Mouse (Mus musculus) ZHBTc4 (cell line): Measurements from ENCODE around the gene Clec1a.
A peak's percentile ranks its signal among the peaks of the same experiment; 100 is the strongest.
"Not testable (repeated sequence)": the region's sequence is repeated elsewhere in the genome, so short reads cannot be mapped to it uniquely, and the experiment has no call there.

ENCODE experiments used
- DNase-seq: peaks from one replicate; pipeline ENCODE4 v3.0.0-alpha.2; 2011; ENCODE audit warnings: low read depth, low spot score

The Clec1a gene

DNA sequence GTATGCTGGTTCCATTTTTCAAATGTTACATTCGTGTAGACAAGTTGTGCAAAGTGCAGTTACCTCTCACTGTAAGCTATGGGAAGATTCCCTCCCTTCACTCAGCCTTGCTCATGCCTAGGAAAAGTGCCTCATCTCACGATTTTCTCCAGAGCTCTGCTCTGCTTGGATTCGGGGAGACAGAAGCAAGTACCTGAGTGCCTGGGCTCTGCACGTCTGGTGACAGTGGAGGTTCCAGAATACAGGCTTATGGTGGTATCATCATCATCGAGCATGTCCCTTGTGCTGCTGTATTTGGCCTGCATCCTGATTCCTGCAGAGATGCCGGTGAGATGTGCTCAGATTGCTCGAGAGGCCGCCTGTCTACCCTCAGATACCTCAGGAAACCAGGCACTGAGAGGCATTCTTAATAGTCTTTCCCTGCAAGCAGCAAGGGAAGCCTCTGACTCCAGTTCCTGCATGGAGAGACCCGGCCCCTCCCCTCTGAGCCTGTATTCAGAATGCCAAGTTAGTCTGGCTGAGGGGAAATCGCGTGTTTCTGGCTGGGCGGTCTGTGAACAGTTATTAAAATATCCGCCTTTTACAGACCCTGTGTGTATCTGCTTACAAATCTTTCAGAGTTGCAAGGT is at the start of gene Clec1a:
Gene Clec1a, minus strand, starts transcription at position 590 of the 629 bp plus-strand sequence.
- DNase-seq = peak; percentile 7

DNA sequence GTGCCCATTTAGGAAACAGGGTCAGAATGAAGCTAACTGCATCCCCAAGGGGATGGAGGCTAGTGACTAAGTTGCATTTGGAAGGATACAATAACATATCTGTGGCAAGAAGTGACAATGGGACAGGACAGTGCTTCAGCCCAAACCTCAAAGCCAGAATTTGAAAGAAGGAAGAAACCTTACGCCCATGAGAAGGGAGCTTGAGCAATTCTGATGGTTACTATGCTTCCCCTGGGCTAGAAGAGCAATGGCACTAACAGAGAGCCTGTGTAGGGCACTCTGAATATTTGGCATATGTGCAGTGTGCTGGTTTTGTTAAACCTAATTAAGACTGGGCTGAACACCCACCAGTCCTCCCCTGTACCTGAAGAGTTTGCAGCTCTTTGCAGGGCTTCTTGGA is 47.7 kb upstream of the Clec1a start:
- DNase-seq = not testable (repeated sequence)

DNA sequence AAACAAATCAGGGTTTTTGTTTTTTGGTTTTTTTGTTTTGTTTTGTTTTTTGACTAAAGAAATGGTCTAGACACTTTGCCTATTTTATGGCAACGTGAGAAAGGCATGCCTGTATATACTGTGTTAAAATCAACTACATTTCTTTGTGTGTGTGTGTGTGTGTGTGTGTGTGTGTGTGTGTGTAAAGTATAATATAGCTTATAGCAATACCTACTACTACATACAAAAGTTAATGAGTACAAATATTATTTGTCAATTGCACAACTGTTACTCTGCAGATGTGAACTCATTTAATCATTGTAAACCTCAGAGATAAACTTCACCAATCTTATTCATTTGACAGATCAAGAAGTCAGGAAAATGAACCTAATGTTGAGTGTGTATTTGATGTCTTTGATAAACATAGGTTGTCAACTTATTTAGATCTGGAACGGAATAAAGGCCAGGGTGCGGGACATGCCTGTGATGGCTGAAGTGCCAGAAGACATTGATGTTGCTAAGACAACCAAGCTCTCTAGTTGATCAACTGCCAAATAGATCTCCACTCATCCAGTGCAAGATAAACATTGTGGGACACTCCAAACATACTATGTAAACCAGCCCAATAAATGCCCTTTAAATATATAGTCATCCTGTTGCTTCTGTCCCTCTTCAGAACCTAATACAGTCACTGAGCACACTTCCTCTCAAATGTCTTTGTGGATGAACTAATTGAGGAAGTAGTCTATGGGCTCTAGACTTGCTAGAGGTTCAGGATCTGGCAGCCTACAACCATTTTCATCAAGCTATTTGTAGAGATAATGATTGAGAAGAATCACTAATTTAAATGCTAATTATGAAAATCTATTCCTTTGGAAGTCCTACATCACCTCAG is 45.8 kb upstream of the Clec1a start:
- no peak for DNase-seq

DNA sequence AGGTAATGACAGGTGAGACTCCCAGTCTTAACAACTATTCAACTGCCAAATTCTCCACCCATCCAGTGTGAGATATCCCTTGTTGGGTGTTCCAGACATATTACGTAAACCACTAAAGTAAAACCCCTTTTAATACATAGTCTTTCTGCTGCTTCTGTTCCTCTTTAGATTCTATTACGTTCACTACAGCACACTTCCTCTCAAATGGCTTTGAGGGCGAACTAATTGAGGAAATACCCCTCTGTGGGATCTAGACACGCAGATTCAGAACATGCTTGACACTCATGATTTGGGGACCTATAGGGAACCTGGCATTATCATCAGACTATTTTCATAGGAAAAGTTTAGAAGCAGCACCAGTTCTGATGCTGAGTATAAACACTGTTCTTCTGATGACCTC is 43.1 kb upstream of the Clec1a start:
- no peak for DNase-seq

DNA sequence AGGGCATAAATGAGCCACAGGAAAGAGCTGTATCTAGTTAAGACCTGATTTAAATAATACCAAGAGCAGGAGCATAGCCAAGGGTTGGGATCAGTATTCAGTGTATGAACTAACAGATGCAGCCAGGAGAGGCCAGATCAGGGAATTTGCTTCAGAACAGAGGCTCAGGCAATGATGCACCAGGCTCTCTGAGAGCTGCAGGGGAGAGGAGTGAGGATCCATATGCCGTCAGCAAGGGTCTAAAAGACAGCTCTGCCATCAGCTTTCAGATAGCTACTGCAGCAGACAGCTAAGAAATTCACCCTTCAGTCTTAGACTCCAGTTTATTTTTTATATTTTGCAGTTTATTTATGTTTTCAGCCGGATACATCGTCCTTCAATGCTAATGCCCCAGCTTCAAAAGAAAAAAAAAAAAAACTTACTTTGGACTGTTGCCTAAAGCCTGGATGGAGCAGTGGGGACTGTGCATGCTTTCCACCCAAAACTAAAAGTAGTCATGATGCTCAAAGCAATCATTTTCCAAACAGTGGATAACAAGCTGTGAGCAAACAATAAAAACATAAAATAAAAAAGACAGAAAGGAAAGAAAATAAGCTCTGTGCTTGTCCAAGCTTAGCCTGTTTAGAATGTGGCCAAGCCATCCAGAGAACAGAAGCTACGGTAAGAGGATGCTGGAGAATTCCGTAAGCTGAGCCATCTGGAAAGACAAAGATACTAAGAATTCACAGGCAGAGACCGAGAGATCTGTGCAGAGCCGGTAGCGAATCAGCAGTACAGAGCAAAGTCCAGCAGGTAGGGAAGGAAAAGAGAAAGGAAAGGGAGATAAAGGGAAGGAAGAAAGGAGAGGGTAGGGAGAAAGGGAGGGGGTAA is 28.5 kb upstream of the Clec1a start:
- DNase-seq = no peak

DNA sequence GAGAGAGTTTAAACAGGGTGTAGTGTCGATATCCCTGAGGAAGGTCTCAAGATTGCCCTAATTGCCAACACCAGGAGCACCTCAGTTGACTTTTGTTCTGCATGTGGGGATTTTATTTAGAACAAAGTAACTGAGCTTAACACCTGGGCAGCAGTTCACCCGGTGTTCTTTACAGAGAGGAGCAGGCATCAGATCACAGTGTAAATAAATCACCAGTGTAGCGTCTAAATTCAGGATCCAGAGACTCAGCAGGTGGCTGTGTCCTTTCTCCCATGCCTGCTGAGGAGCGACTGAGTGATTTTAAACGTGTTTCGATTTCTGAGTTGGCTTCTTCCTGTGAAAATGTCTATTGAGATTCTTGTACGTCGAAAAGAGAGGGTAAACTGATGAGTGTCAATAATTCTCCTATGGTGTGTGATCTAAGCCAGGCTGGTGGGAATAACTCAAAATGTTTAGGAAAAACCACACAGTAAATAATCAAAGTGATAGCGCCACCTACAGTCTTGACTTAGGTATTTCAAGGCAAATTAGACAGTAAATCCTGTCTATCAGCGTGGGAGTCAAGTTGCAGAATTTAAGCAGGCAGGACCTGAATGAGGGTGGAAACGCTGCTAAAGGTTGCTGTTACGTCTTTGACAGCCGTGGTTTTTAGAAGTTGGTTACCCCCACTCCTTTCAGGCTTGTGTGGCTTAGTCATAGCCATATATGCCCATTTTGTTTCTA is 24.8 kb upstream of the Clec1a start:
- DNase-seq = peak; percentile 47

DNA sequence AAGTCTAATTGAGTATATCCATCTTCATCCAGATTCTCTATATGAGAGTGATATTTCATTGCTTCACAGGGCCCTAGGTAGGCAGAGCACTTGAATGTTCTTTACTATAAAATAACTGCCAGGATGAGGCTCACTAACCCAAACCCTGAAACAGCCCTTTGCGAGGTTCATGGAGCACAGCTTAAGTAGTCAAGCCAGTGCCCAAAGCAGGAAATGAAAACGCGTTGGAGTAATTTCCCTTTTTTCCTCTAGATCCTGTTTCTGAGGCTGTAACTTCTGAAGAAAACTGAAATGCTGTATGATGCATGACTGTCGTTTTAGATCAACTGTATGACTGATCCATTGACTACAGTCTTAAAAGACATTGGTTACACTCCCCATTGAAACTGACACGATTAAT is 20.8 kb upstream of the Clec1a start:
- no peak for DNase-seq

DNA sequence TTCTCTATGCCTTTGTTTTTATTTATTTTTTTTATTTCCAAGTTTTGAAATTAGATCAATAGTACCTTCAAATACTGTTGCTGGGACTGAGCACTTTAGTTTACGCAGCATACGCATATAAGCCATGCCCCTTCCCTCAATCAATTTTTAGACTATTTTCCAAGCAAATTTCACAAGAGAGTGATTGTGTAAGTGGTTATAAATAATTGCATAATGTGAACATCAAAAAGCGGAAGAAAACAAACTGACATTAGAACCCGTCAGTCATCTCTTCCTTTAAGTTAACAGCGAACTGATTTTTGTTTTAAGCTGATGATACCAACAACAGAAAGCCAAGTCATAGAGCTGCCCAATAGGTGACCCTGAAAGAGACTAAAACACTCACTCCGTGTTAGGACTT is 19.6 kb upstream of the Clec1a start:
- DNase-seq = no peak

DNA sequence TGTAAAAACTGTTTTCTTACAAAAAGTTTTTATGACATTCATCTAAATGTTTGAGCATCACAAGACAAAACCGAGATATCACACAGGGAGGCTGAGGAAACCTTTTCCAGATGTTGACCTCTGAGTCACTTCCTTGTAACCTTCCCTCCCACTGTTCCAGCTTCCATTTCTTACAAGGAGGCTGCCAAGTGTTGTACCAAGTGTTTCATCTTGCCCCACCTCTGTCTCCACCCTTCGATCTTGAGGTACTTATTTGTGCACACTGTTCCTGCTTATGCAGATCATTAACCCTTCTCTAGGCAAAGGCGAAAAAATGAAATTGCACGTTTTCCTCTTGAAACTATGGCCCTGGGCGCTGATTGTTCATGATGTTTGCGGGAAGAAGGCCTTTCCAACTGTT is 2.1 kb downstream of the Clec1a start:
- DNase-seq = no peak

DNA sequence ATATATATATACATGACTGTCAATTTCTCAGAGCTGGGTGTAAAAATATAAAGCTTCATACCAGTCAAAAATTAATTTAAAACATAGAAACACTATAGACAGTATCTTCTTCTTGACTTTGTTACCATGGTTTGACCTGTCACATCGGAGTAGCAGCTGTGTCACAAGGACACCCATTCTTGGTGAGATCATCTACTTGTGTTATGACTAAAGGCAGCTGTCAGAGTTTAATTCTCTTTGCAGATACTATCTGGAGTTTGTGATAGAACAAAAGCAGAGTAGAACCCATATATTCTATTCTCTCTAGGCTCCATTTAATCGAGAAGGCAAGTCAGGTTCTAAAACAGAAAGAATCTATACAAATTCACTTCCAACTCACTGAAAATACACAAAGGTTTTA is 13.8 kb downstream of the Clec1a start:
- no peak for DNase-seq

DNA sequence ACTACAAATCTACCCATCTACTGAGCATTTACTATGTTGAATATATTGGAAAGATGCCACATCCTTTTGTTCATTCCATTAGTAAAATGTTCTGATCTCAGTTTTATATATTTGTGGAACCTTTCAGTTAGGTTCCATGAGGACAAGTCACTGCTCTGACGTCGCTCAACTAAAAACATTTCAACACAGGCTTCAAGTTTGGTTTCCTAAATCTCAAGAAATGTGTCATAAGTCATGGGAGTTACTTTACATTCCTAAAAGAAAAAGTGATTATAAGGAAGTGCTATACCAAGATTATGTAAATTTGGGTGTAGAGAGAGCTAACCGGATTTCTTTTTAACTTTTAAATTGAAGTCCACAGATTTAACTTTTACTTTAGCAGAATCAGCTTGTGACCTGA is 15.8 kb downstream of the Clec1a start:
- no peak for DNase-seq

DNA sequence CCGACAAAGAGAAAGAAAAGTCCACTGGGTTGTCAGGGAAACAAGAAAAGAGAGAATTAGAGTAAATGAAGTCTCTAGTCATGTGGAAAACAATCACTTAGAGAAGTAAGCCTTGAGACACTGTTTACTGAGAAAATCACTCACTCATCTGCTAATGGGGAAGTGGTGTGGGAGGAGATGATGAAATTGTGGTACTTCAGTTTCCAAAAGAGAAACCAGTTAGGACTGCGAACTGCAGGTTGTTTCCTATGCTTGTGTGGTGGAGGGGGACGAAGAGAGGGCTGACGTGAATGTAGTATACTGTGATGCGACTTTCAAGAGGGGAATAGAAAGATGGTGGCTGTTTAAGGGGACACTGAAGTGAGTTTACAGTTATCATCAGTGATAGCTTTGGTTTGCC is 17.6 kb downstream of the Clec1a start:
- DNase-seq = no peak

DNA sequence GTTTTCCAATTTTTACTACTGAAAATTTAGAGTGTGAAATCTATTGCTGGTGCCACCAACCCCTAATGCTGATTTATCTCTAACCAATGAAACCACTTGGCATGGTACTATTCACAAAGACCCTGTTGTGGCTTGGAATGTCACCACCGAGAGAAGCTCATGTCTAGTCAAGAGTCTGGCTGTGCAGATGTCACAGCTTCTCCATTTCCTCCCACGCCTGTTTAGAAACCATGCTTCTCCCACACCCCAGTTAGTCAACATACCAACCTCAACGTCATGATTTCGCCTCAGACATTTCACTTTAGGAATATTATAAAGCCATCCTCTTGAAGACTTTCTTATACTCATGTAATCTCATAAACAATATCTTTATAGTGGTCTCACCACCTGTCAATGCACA is 24.5 kb downstream of the Clec1a start:
- no peak for DNase-seq

DNA sequence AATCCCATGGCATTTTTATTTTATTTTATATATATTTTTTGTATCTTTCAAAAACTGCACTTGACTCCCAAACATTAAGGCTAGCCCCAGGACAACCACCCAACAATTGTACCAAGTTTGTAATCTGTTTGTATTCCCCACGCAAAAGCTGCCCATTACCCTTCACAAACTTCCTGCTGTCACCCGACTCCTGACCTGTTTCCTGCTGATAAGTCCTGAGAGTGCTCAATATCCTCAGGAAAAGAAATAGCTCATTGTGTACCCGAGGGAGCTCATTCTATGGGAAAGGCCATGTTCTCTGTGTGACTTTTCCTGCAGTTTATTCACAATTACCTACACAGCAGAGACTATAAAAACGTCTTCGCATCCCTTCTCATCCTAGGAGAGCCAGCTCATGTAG is 26.0 kb downstream of the Clec1a start:
- DNase-seq = no peak

DNA sequence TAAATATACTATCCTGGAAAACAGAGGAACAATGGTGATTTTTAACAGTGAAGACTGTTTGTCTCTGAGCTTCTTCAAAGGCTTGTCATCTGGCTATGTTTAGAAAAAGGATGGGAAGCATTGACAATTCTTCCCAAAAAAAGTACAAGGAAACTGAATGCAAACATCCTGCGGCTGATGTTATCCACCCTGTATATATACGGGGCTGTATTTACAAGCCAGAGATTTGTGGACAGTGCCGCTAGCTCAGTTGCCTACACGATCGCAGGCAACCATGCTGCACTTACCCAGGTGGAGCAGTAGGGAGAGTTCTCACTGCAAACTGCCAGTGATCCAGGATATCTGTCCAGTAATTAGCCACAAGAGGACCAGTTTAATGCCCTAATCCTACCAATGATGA is 26.6 kb downstream of the Clec1a start:
- DNase-seq = no peak

DNA sequence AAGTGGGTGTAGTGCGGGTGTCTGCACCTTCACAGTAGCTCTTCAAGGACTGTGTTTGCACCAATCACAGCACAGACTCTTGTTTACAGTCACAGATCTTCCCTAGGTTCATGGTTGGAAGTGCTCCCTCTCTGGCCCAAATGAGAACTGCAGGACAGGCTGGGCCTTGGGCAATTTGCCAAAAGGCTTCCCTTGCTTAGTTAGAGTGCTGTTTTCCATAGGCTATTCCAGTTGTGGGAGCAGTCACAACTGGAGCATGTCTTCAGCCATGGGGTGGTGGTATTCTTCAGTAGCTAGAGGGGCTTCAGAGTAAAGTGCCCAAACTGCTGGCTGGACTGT is 28.1 kb downstream of the Clec1a start:
- DNase-seq = peak; percentile 81

DNA sequence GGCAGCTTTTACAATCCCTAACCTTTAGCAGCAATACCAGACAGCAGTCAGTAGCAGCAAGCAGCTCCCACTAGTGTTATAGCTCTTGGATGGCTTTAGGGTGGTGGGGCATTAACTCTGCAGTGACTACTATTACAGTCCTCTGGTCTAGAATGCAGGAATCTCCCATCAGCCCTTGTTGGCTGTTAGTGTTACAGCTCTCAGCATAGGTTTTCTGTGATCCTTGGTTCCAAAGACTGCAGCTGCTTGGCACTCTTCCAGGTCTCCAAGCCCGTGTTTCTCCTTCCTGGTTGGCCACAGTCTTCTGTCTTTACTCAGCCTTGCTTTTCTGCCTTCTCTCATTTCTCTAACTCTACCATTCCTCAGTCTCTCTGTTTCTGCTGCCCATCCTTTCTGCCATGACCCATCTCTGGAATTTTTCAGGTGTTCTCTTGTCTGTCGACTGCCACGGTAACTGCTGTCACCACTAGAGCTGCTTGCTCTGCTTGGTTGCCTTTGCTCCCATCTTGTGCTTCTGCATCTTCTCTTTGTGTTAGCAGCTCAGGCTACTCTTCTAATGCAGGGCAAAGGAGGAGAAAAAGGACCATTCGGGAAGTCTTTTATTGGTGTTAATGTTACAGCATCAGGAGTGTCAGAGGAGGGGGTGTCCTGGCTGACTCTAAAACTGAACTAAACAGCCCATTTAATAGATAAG is 28.6 kb downstream of the Clec1a start:
- peak; percentile 1 for DNase-seq

DNA sequence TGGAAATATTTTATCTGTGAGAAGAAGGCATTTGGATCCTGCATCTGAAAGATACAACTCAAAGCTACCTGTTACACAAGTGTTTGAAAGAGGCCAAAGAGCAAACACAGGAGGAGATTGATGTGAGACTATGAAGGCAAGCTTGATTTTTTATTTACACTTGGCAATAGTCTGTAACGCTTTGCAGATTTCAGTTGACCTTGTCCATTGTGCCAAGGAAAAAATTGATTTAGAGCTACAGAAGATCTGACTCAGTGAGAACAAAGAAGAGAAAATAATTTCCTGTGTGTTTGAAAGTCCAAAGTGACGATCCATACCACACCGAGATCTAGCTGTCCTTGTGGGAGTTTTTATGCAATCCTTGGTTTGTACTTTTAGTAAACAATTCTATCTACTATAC is 29.5 kb downstream of the Clec1a start:
- no peak for DNase-seq

DNA sequence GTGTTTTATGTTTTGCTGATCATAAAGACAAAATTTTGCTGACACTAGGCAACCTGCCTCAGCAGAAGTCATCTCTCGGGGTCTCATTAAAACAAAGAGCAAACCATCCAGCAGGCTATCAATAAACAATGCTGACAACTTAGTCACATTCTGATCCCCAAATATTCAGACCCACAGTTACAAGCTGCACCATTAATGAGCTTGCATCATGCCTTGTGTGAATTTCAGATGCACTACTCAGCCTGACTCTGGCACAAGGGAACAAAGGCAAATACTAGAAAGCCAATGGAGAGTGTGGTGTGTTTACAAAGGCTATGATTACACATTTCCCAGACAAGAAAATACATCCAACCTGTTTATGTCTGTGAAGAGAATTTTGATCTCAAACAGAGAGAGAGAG is 37.6 kb downstream of the Clec1a start:
- no peak for DNase-seq

DNA sequence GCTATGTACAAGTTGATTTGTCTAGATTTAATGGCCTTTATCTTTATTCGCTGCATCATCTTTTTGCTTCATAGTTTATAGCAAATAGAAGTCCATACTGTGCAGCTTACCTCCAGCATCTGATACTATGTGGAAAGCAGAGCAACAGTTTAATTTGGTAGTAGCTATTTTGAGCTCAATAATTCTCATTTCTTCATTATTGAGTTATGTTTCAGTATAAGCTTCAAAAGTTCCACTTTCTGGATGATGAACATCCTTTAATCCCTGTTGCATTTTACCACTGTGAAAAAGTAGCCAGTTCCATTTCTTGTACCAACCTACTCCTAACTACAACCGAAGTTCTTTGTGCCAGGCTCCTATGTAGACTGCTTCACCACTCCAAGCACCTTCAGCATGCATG is 43.2 kb downstream of the Clec1a start, which contains the start of gene Clec9a:
Gene Clec9a, plus strand, starts transcription at position 301 of the 400 bp plus-strand sequence.
- no peak for DNase-seq

DNA sequence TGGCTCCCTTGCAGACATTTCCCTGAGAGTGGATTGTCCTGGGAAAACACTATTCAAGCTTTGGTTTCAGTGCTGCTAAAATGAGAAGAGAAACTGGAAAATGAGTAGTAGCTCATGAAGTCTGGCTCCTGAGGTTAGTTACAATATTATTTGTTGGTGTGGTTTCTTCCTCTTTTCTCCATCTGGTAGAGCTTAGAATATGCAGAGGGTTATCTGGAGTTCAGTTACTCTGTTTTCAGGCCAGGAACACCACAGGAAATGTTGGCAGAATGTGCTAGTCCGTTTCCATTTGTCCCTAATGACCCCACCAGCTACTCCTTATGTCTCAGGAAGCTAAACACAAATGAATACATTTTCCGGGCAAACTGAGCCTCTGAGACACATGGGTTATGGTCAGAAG is 44.5 kb downstream of the Clec1a start:
- no peak for DNase-seq
